Mouse (Mus musculus) neural tube, embryonic 13.5 days (tissue): ENCODE measurements around the gene Asnsd1. TPM values are rescaled to one million over a fixed set of nuclear protein-coding genes. Genes with fewer than 3 reads are reported as not detected.
"Not testable (repeated sequence)": the region's sequence is repeated elsewhere in the genome, so short reads cannot be mapped to it uniquely, and the experiment has no call there.

Experiments used
- ATAC-seq: fragments of 200-750 bp; cut with Nextera tagmentation; 2 replicates; pipeline ENCODE4 v1.8.0; 2017; ENCODE audit warnings: low read depth, mild to moderate bottlenecking, moderate TSS enrichment, moderate library complexity
- H3K27ac ChIP-seq: fragments of 300-500 bp; sonication (generic); replicated peaks from 2 replicates; pipeline ENCODE4 v1.5.1; 2015; ENCODE audit warnings: moderate library complexity, mild to moderate bottlenecking, inconsistent platforms
- H3K27me3 ChIP-seq: fragments of 300-500 bp; sonication (generic); 2 replicates; pipeline ENCODE4 v1.6.1; 2015; ENCODE audit warnings: mild to moderate bottlenecking, inconsistent platforms
- H3K36me3 ChIP-seq: fragments of 300-500 bp; sonication (generic); 2 replicates; pipeline ENCODE4 v1.6.1; 2015; ENCODE audit warnings: mild to moderate bottlenecking, inconsistent platforms
- H3K4me1 ChIP-seq: fragments of 300-500 bp; sonication (generic); replicated peaks from 2 replicates; pipeline ENCODE4 v1.6.1; 2015; ENCODE audit warnings: inconsistent platforms
- H3K4me2 ChIP-seq: fragments of 300-500 bp; sonication (generic); 2 replicates; pipeline ENCODE4 v1.6.1; 2015; ENCODE audit warnings: inconsistent platforms, mild to moderate bottlenecking, moderate library complexity
- H3K4me3 ChIP-seq: fragments of 300-500 bp; sonication (generic); 2 replicates; pipeline ENCODE4 v1.5.1; 2015; ENCODE audit warnings: mild to moderate bottlenecking, inconsistent platforms
- H3K9ac ChIP-seq: fragments of 300-500 bp; sonication (generic); 2 replicates; pipeline ENCODE4 v1.6.1; 2015; ENCODE audit warnings: moderate library complexity, mild to moderate bottlenecking, inconsistent platforms
- H3K9me3 ChIP-seq: fragments of 300-500 bp; sonication (generic); 2 replicates; pipeline ENCODE4 v1.6.1; 2016; ENCODE audit warnings: inconsistent platforms
- WGBS: fragments of 180-500 bp; shearing (Covaris S2); methylation state at CpG from one replicate; pipeline ENCODE4 v1.1.7; 2015; 5-methylcytosine and 5-hydroxymethylcytosine counted together
- polyA plus RNA-seq: library from polyadenylated mRNA; unstranded; fragments of >200 nt; fragmentation: Nextera tagmentation; extraction: Ambion mirVana; gene quantifications from 2 replicates; pipeline ENCODE4 v1.2.1, GENCODE M21; 2015

Asnsd1 gene
- polyA plus RNA-seq = 70.1 and 74.5 TPM in 2 replicates

DNA sequence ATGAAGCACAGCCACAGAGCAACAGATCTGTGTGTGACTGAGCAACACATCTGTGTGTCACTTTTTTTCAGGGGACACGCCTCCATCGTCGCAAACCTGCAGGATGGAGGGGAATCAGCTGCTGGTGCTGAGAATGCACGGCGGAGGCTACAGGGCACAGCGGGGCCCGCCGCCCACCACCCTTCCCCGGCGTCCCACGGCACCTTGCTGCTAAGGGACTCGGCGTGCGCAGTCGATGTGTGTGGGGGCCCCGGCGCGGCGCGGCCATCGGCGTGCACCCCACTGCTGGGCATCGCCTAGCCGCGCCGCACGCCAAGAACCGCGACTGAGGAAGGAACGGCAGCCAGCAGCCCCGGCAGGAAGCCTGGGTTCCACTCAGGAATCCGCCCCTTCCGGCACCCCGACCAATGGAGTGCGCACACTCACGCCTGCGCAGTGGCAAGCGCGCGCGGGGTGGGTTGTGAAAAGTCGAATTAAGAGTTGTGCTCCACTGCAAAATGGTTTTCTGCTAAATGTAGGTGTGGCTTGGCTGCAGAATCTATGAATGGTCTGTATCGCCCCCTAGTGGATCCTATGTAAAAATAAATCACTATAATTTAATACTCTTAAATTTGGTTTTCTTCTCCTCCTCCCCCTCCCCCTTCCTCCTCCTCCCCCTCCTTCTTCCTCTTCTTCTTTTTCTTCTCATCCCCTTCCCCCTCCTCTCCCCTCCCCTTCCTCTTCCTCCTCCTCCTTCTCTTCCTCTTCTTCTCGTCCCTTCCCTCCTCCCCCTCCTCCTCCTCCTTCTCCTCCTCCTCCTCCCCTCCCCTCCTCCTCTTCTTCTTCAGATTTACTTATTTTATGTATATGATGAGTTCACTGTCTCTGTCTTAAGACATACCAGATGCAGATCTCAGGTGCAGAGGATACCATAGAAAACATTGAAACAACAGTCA, at the start of gene Asnsd1, which contains the start of the genes Asdurf and Gm28551:
Asnsd1 (minus strand) TSS at position 426 of the 935 bp plus-strand sequence.
Asdurf (minus strand) TSS at position 293 of the 935 bp plus-strand sequence.
Gm28551 (minus strand) TSS at position 341 of the 935 bp plus-strand sequence.
- under 1% methylated on average over 43 of the region's 44 CpGs for WGBS
- peak; percentile 100 for ATAC-seq

DNA sequence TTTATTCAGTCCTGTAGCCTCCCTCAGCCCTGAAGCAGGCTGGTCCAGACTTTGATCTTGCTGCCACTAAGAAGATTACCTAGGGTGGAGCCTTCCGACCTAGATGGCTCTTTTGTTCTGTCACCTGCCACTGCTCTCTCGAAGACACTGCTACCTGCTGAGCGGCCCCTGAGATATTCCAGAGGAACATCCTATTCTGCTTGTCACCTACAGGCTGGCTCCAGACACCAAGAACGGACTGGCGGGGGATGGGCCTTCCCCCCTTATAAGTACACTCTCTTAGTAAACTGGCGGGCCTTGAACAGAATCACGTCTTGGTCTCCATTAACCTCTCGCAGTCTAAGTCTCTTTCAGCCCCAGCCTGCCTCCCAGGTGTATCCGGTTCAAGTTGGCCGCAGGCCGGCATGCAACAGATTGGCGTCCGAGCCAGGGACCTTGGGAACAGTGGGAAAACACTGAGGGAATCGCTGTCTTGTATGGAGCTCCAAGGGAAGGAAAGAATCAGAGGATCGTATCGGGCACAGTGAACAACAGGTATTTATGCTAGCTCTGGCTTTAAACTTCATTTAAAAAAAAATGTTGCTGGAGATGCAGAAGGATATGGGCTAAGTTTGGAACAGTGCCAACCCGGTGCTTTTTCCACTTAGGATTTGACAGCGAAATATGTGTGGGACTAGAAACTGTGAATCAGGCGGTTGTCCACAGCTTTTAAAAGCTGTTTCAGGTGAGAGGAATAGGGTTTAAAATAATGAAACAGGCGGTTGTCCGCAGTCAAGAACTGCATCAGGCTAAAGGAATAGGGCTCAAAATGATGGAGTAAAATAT, 41.6 kb upstream of the Asnsd1 start:
- not testable (repeated sequence) for H3K9ac ChIP-seq, H3K4me1 ChIP-seq, ATAC-seq, H3K27ac ChIP-seq, H3K27me3 ChIP-seq, H3K36me3 ChIP-seq, H3K9me3 ChIP-seq, H3K4me3 ChIP-seq
- WGBS = 35% methylated on average over 21 of the region's 21 CpGs
- peak overlapping the region; percentile 33; the same call in 1 of the 2 replicates for H3K4me2 ChIP-seq

More for the DNA sequence above, at the start of gene Asnsd1, which contains the start of the genes Asdurf and Gm28551:
- Histone ChIP-seq H3K4me1 (peaks cover 10% of the 10 kb centered on the region), H3K9ac (peak within 1 kb of the TSS; percentile 88), H3K4me3 (peak within 1 kb of the TSS; percentile 68), H3K27me3 (no peaks in the 10 kb centered on the region), H3K4me2 (peak within 1 kb of the TSS; percentile 59), H3K36me3 (peaks cover 19% of the 10 kb centered on the region), H3K9me3 (no peaks in the 10 kb centered on the region), H3K27ac (peak within 1 kb of the TSS; percentile 89)

DNA sequence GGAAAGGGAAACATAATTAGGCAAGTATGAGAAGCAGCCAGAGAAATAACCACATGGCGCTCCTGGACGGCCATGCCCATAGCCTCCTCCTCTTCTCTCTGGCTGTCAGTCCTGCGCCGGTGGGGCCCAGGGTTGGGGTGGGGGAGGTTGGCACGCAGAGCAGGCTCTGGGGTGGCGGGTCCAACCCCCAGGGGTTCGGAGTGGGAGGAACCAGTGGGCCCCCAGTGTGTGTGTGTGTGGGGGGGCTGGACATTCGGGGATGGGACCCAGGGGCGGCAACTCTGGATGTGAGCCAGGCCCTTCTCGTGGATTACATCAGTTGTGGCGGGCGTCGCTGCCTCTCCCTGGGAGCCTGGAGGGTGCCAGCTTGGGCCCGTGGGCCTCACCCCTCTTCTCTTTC, 36.2 kb upstream of the Asnsd1 start:
- Histone ChIP-seq H3K36me3 (no peaks in the 10 kb centered on the region), H3K27me3 (no peaks in the 10 kb centered on the region), H3K4me2 (no peak overlapping the region), H3K4me1 (no peaks in the 10 kb centered on the region), H3K4me3 (no peak overlapping the region), H3K9ac (no peak overlapping the region), H3K9me3 (no peaks in the 10 kb centered on the region), H3K27ac (no peak overlapping the region)
- ATAC-seq = no peak
- 96% methylated on average over 14 of the region's 14 CpGs for WGBS

DNA sequence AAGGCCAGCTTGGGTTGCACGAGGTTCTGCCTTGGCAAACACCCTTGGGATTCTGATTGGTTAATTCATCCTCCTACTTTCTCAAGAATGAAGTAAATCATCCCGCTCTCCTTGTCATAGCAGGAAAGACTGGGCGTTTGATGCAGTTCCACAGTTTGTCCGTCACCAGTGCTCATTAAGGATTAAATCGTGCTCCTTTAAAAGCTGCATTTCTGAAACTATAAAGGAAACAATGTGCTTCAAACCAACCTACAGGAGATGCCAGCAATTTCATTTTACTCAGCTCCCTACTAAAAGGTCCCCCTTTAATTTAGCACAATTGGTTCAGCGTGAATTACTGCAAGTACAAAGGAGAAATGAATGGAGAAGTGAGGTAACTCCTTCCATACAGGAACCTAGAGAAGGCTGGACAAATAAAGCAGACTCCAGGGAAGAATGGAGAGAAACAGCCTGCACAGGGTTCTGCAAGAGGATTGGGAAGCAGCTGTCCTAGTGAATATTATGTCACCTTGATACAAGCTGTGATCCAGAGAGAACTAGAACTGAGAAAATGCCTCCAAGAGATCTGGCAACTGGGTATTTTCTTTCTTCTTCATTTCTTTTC, 31.6 kb upstream of the Asnsd1 start:
- H3K4me3 ChIP-seq = no peak overlapping the region
- H3K9ac ChIP-seq = no peak overlapping the region
- no peaks in the 10 kb centered on the region for H3K4me1 ChIP-seq
- no peaks in the 10 kb centered on the region for H3K36me3 ChIP-seq
- H3K4me2 ChIP-seq = no peak overlapping the region
- no peaks in the 10 kb centered on the region for H3K27me3 ChIP-seq
- 70% methylated on average over 6 of the region's 6 CpGs for WGBS
- H3K9me3 ChIP-seq = no peaks in the 10 kb centered on the region
- no peak overlapping the region for H3K27ac ChIP-seq
- no peak for ATAC-seq

DNA sequence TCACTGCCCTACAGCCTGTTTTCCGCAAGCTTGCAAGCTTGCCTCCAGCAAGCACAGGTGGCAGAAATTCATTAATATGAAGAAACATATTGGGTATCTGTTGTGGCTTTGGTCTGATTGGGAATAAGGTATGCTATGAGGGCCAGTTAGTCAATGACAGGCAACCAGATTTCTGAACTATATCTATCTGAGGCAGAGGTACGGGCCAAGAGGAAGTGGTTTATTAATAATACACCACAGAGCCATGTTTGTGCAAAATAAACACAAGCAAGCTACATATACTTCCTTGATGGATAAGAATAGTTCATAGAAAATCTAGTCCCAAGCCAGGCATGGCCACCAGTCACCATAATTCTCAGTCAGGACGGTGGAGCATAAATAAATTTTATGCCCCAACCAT, 25.2 kb upstream of the Asnsd1 start:
- Histone ChIP-seq H3K4me3 (no peak overlapping the region), H3K27me3 (no peaks in the 10 kb centered on the region), H3K36me3 (no peaks in the 10 kb centered on the region), H3K27ac (no peak overlapping the region), H3K9ac (no peak overlapping the region), H3K4me1 (no peaks in the 10 kb centered on the region), H3K4me2 (no peak overlapping the region), H3K9me3 (no peaks in the 10 kb centered on the region)
- no peak for ATAC-seq
- WGBS = 78% methylated on average over 3 of the region's 3 CpGs

DNA sequence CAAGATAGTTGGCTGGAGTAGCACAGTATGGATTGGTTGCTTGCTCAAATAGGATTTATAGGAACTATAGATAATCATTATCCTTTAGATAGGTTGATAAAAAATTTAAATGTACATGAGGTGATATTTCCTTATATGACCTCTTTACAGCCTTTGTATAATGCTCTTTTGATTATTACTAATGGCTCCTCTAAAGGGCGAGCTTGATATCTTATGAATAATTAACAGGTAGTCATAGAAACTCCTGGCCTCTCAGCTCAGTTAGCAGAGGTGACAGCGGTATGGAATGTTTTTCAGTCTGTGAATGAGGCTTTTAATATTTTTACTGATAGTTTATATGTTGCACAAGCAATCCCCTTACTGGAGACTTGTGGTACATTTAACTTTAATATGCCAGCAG, 23.4 kb upstream of the Asnsd1 start:
- H3K9ac ChIP-seq, H3K36me3 ChIP-seq, H3K27ac ChIP-seq, H3K27me3 ChIP-seq, H3K4me3 ChIP-seq, ATAC-seq, H3K4me2 ChIP-seq, H3K4me1 ChIP-seq, H3K9me3 ChIP-seq: not testable (repeated sequence)
- WGBS = 69% methylated on average over 2 of the region's 2 CpGs

DNA sequence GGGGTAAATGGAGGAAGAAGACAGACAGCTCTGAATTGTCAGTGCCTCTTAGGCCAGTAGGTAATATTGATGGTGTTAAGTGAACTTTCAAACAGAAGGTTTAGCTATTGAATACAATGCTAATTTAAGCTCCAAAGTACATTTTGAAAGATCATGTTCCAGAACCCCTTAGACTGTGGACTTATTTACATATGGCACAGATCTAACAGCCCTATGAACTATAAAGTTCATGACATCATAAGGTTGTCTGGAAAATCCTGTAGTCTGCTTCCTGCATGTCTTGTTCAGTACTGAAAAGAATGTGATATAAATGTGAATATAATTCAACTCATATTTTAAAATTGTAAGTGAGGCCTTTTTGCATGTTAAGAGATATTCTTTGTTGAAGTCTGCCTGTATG, 6.4 kb upstream of the Asnsd1 start:
- Histone ChIP-seq H3K36me3 (no peaks in the 10 kb centered on the region), H3K4me2 (no peak overlapping the region), H3K27me3 (no peaks in the 10 kb centered on the region), H3K9ac (no peak overlapping the region), H3K4me3 (no peak overlapping the region), H3K4me1 (no peaks in the 10 kb centered on the region), H3K9me3 (no peaks in the 10 kb centered on the region), H3K27ac (no peak overlapping the region)
- no peak for ATAC-seq

DNA sequence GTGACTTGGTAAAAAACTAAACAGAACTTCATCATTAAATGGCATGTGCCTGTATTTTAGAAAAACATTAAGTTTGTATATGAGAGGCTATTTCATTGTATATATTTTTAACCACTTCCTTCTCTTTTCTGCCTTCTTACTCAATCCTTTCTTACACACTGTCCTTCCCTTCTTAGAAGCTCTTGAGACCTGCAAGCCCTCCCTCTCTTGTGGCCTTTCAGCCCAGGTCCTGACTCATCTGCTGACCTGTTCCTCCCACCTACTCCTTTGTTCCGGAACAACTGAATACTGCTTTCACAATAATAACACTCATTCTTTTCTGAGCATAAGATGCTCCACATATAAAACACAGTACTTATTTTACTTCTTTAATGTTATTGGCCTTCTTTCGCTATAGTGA, 11.5 kb downstream of the Asnsd1 start:
- Histone ChIP-seq H3K27ac (no peak overlapping the region), H3K27me3 (no peaks in the 10 kb centered on the region), H3K4me2 (no peak overlapping the region), H3K4me1 (no peaks in the 10 kb centered on the region), H3K9me3 (peaks cover 20% of the 10 kb centered on the region), H3K9ac (no peak overlapping the region), H3K4me3 (no peak overlapping the region), H3K36me3 (peaks cover 52% of the 10 kb centered on the region)
- 97% methylated on average over 2 of the region's 2 CpGs for WGBS
- ATAC-seq = no peak

GRCm38 (mm10) chr1:53337403-53337802, 15.1 kb downstream of the Asnsd1 start:
- not testable (repeated sequence) for H3K9ac ChIP-seq, H3K4me2 ChIP-seq, H3K4me3 ChIP-seq, H3K27me3 ChIP-seq, H3K4me1 ChIP-seq, H3K27ac ChIP-seq, ATAC-seq
- peaks cover 18% of the 10 kb centered on the region for H3K9me3 ChIP-seq
- peaks cover 23% of the 10 kb centered on the region for H3K36me3 ChIP-seq
- WGBS = 73% methylated on average over 2 of the region's 2 CpGs

DNA sequence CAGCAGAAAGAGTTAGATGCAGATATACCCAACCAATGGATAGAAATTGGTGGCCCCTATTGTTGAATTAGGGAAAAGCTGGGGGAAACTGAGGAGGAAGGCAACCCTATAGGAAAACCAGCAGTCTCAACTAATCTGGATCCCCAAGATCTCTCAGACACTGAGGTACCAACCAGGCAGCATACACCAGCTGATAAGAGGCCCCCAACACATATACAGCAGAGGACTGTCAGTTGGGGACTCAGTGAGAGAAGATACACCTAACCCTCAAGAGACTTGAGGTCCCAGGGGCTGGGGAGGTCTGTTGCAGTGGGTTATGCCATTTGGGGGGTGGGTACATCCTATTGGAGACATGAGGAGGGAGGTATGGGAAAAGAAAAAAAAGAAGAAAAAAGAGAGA, 17.1 kb downstream of the Asnsd1 start:
- H3K9ac ChIP-seq = no peak overlapping the region
- no peak overlapping the region for H3K4me2 ChIP-seq
- no peaks in the 10 kb centered on the region for H3K4me1 ChIP-seq
- no peak overlapping the region for H3K4me3 ChIP-seq
- peaks cover 1% of the 10 kb centered on the region; the same call in 1 of the 2 replicates for H3K9me3 ChIP-seq
- no peak overlapping the region for H3K27ac ChIP-seq
- ATAC-seq = no peak
- peaks cover 3% of the 10 kb centered on the region for H3K36me3 ChIP-seq
- no peaks in the 10 kb centered on the region for H3K27me3 ChIP-seq

DNA sequence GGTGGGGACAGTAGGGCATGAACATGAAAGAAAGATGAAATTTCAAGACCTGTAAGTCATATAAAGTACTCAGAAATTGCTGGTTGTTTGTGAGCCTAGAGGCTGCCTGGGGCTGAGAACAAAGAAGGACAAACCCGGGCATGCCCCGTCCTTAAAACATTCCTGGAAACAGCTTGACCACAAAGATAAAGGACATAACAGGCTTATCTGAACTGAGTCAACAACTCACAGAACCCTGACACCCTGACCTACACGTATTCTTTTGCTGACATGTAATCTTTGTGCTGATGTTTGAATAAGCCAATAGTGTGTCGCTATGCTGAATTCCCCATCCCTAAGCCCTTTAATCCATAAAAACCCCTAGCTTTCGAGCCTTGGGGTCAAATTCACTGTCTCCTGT, 19.0 kb downstream of the Asnsd1 start:
- not testable (repeated sequence) for H3K4me1 ChIP-seq, H3K27me3 ChIP-seq, H3K9me3 ChIP-seq, ATAC-seq, H3K36me3 ChIP-seq, H3K27ac ChIP-seq, H3K4me3 ChIP-seq, H3K9ac ChIP-seq, H3K4me2 ChIP-seq
- 89% methylated on average over 5 of the region's 5 CpGs for WGBS
